Mouse (Mus musculus) small intestine, adult 10 weeks (tissue): ENCODE data around the gene Sorbs1. TPM values are rescaled to one million over a fixed set of nuclear protein-coding genes. Genes with fewer than 3 reads are reported as not detected.

Experiments used
- polyA plus RNA-seq: library from polyadenylated mRNA; stranded (reverse); fragments of 350-450 nt; fragmentation: Illumina TruSeq; extraction: RNeasy Lipid Tissue Mini Kit (QIAGEN cat#74804); gene quantifications from one replicate; pipeline ENCODE4 v1.2.3, GENCODE M21; 2014; ENCODE audit warnings: low replicate concordance

Gene Sorbs1
- 80.5 TPM for polyA plus RNA-seq

DNA sequence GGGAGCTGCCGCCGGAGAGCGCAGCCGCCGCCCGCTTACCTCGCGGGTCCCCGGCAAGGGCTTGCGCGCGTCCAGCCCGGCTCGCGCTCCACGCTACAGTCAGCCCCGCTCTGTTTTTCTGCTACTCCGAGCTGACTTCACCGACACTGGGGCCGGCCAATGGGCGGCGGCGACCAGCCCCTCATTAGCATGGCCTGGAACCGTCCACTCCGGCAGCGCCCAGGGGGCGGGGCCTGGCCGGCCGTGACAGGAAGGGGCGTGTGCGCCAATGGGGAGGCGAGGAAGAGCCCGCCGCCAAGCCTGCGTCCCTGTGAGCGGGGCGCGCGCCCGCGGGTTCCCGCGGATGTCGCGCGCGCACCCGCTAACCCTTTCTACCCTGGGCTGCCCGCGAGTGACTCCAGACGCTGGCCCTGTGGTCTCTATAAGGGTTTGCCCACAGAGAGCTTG is at the start of gene Sorbs1:
Gene Sorbs1 (minus strand): TSS at position 148 of the 447 bp plus-strand sequence.

DNA sequence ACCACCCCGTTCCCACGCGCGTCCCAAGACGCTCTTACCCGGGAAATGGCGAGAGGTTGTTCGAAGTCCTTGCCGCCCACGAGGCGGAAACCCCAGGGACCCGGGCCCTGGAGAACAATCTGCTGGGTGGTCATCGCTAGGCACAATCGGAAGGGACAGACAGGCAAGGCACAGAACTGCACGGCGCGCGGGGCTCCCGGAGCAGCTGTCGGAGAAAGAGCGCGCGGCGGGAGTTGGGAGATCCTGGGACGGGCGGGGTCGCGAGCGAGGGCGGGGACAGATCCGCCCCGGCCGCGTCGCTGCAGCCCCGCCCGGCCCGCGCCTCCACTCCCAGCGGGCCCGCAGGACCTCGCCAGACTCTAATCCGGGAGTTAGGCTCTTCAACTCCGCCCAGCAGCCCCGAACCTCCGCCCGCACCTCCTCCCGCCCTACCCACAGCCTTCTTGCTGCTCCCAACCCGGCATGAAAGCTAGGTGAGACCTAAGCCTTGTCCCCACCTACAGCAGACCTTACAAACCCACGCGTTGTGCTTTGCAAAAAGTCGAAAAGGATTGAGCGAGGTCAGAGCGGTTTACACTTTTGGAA is 242.2 kb downstream of the Sorbs1 start, which contains the start of gene Pdlim1:
Gene Pdlim1 (minus strand): TSS at position 535 of the 585 bp plus-strand sequence.

Other genes starting within 250 kb of the Sorbs1 start
- 20.2 TPM for gene Pdlim1, start 241.9 kb downstream of the Sorbs1 start, polyA plus RNA-seq
- 36.4 TPM for gene Aldh18a1, start 74.7 kb upstream of the Sorbs1 start, polyA plus RNA-seq
- 3.2 TPM for gene Tctn3, start 98.5 kb upstream of the Sorbs1 start, polyA plus RNA-seq
- gene Entpd1, start 98.6 kb upstream of the Sorbs1 start, polyA plus RNA-seq, result 19.5 TPM
- gene Cc2d2b, start 235.0 kb upstream of the Sorbs1 start, polyA plus RNA-seq, result not detected